Mouse (Mus musculus) olfactory bulb, adult 2 months (tissue): Measurements from ENCODE around the gene Srgap2. TPM values are rescaled to one million over a fixed set of nuclear protein-coding genes. Genes with fewer than 3 reads are reported as not detected.

Experiments used
- H3K27ac ChIP-seq: fragments of 200-500 bp; 2 replicates; pipeline ENCODE4 v1.5.1; 2012; ENCODE audit warnings: low read depth, low read length; ENCODE audit not compliant: insufficient read depth
- H3K4me1 ChIP-seq: fragments of 200-500 bp; 2 replicates; pipeline ENCODE4 v1.6.1; 2012; ENCODE audit warnings: low read length; ENCODE audit not compliant: control insufficient read depth, insufficient read depth
- H3K4me3 ChIP-seq: fragments of 200-500 bp; 2 replicates; pipeline ENCODE4 v1.5.1; 2012; ENCODE audit warnings: mild to moderate bottlenecking, low read depth, low read length, moderate library complexity; ENCODE audit not compliant: insufficient read depth
- CTCF ChIP-seq: fragments of 200-500 bp; IDR thresholded peaks from 2 replicates; pipeline ENCODE4 v1.5.1; 2012; ENCODE audit warnings: low read depth, mild to moderate bottlenecking, low read length, moderate library complexity; ENCODE audit not compliant: insufficient read depth
- POLR2A ChIP-seq: fragments of 200-500 bp; IDR thresholded peaks from 2 replicates; pipeline ENCODE4 v1.6.1; 2012; ENCODE audit warnings: mild to moderate bottlenecking, low read depth, low read length, moderate library complexity; ENCODE audit not compliant: insufficient read depth
- WGBS: fragments of 180-500 bp; shearing (Covaris S2); methylation state at CpG from one replicate; pipeline ENCODE4 v1.1.7; 2018; 5-methylcytosine and 5-hydroxymethylcytosine counted together
- polyA plus RNA-seq: library from polyadenylated mRNA; stranded (reverse); fragments of >200 nt; gene quantifications from 2 replicates; pipeline ENCODE4 v1.2.4, GENCODE M21; 2012; ENCODE audit warnings: low replicate concordance; ENCODE audit not compliant: missing spikeins, insufficient read depth, insufficient read length

Gene Srgap2
- polyA plus RNA-seq, 1 experiment, result not detected

- Histone ChIP-seq H3K4me3 (no peak overlapping the region), H3K4me1 (peaks cover 13% of the 10 kb centered on the region), H3K27ac (no peak overlapping the region)
- TF ChIP-seq CTCF, result no peak
- no peak for TF ChIP-seq POLR2A
- 67% methylated on average over 4 of the region's 4 CpGs for WGBS
These were observed 233.8 kb downstream of the Srgap2 start for GRCm38 (mm10) chr1:131293221-131293921.

GRCm38 (mm10) chr1:131290648-131291047 is 236.5 kb downstream of the Srgap2 start:
- Histone ChIP-seq H3K4me3 (no peak overlapping the region), H3K27ac (no peak overlapping the region), H3K4me1 (peaks cover 3% of the 10 kb centered on the region; the same call in 1 of the 2 replicates)
- 52% methylated on average over 2 of the region's 2 CpGs for WGBS
- TF ChIP-seq POLR2A (no peak), CTCF (no peak)

GRCm38 (mm10) chr1:131288938-131289337 is 238.2 kb downstream of the Srgap2 start:
- no peaks in the 10 kb centered on the region for H3K4me1 ChIP-seq
- no peak overlapping the region for H3K27ac ChIP-seq
- no peak for TF ChIP-seq POLR2A
- no peak for TF ChIP-seq CTCF
- no peak overlapping the region for H3K4me3 ChIP-seq
- WGBS, result 79% methylated on average over 6 of the region's 6 CpGs

GRCm38 (mm10) chr1:131287267-131287666 is 239.9 kb downstream of the Srgap2 start:
- TF ChIP-seq POLR2A (no peak), CTCF (no peak)
- Histone ChIP-seq H3K4me1 (no peaks in the 10 kb centered on the region), H3K27ac (no peak overlapping the region), H3K4me3 (no peak overlapping the region)
- WGBS, result 65% methylated on average over 2 of the region's 2 CpGs

GRCm38 (mm10) chr1:131286803-131287202 is 240.3 kb downstream of the Srgap2 start:
- Histone ChIP-seq H3K4me3 (no peak overlapping the region), H3K4me1 (no peaks in the 10 kb centered on the region), H3K27ac (no peak overlapping the region)
- WGBS, result 81% methylated on average over 5 of the region's 5 CpGs
- TF ChIP-seq POLR2A, result no peak
- no peak for TF ChIP-seq CTCF

GRCm38 (mm10) chr1:131284616-131285015 is 242.5 kb downstream of the Srgap2 start:
- WGBS, result 92% methylated on average over 4 of the region's 4 CpGs
- TF ChIP-seq POLR2A, result no peak
- no peak for TF ChIP-seq CTCF
- Histone ChIP-seq H3K4me3 (no peak overlapping the region), H3K4me1 (no peaks in the 10 kb centered on the region), H3K27ac (no peak overlapping the region)

- Histone ChIP-seq H3K27ac (no peak overlapping the region), H3K4me1 (no peaks in the 10 kb centered on the region), H3K4me3 (no peak overlapping the region)
- TF ChIP-seq POLR2A, result no peak
- no peak for TF ChIP-seq CTCF
- WGBS, result 37% methylated on average over 1 of the region's 1 CpGs
These were observed 243.0 kb downstream of the Srgap2 start for GRCm38 (mm10) chr1:131284167-131284566.

GRCm38 (mm10) chr1:131281731-131282130 is 245.4 kb downstream of the Srgap2 start:
- H3K4me3 ChIP-seq, result no peak overlapping the region
- H3K27ac ChIP-seq, result no peak overlapping the region
- WGBS, result 52% methylated on average over 4 of the region's 4 CpGs
- H3K4me1 ChIP-seq, result no peaks in the 10 kb centered on the region
- TF ChIP-seq CTCF (no peak), POLR2A (no peak)

- 71% methylated on average over 3 of the region's 3 CpGs for WGBS
- TF ChIP-seq CTCF, result no peak
- TF ChIP-seq POLR2A, result no peak
- H3K4me3 ChIP-seq, result no peak overlapping the region
- H3K4me1 ChIP-seq, result no peaks in the 10 kb centered on the region
- no peak overlapping the region for H3K27ac ChIP-seq
These were observed 246.9 kb downstream of the Srgap2 start for GRCm38 (mm10) chr1:131280280-131280679.
